Mouse (Mus musculus) right cerebral cortex, adult 2 months (tissue): ENCODE measurements around the gene Pold2.

ENCODE experiments used
- DNase-seq, 2 experiments: peaks; one replicate each; pipeline ENCODE4 v3.0.0; 2021 to 2022; ENCODE audit warnings: low spot score in 2 of 2

Gene Pold2

GRCm38 (mm10) chr11:5827931-5828330 lies 50.2 kb downstream of the Pold2 start:
- DNase-seq, result no peak

GRCm38 (mm10) chr11:5825432-5825831 lies 52.7 kb downstream of the Pold2 start:
- DNase-seq, result no peak
